Mouse (Mus musculus): ENCODE data around the gene Tbca. TPM values are rescaled to one million over a fixed set of nuclear protein-coding genes. Genes with fewer than 3 reads are reported as not detected.

Gene Tbca
- total and polyA plus RNA-seq, 2 experiments from 2014 or later, result 348 to 375 TPM

DNA sequence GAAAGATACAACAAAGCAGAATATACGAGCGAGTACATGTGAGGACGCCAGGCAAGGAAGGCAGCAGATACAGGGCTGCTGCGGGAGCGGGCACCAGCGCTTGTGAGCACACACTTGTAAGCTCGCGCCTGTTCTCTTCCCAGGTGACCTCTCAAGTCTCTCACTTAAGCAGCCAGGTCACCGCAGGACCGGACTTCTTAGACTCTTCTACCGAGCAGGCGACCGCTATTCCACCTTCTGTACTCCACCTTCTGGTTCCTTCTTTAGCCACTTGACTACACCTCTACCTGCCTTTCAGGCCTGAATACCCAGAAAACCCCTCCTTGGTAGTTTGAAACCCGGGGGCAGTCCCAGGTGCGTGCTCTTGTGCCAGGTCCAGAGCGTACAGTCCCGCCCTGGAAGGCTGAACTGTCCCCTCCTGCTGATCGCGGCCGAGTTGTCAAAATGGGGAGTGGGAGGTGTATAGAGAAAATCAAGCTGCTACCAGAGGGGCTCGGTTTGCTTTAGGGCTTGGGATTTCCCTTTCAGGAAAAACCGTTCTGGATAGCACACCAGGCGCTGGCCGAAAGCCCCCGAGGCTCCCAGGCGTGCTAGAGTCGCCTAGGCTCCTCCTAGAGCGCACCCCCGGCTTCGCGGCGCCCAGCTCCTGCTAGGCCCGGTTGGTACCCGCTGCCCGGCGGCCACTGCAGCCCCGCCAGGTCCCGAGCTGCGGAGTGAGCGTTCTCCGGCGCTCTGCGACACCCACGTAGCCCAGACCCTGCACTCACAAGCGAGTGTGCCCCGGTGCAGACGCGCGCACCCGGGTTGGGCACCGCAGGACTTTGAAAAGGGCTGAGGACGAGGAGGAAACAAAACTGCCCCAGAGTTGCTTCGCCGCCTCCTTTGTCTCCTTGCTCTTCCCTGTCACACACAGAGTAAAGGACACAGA lies 84.7 kb downstream of the Tbca start:
- TF ChIP-seq CTCF (IDR thresholded peaks at IDR 0.05; ENCODE audit: low read depth), result no peak
- Histone ChIP-seq H3K27ac (ENCODE audit: low read depth, low read length) (no peak overlapping the region), H3K4me3 (ENCODE audit: low read depth, low read length) (no peak overlapping the region), H3K36me3 (ENCODE audit: insufficient read depth) (no peaks in the 10 kb centered on the region), H3K27me3 (ENCODE audit: insufficient read depth, low read length) (peaks cover 76% of the 10 kb centered on the region), H3K9me3 (ENCODE audit: low read length) (no peaks in the 10 kb centered on the region), H3K4me1 (ENCODE audit: insufficient read depth) (peaks cover 5% of the 10 kb centered on the region; the same call in 1 of the 2 replicates), H3K9ac (no peak overlapping the region), H3K4me2 (ENCODE audit: low read depth) (no peak overlapping the region)
- under 1% methylated on average over 54 of the region's 54 CpGs for WGBS
- ATAC-seq (0 out of 2 replicates have a peak, but pooled peaks have one; percentile 12), DNase-seq (peak; percentile 36)

GRCm38 (mm10) chr13:94874039-94874425 lies 85.3 kb downstream of the Tbca start:
- Histone ChIP-seq H3K9ac (no peak overlapping the region), H3K36me3 (ENCODE audit: insufficient read depth) (no peaks in the 10 kb centered on the region), H3K9me3 (ENCODE audit: low read length) (no peaks in the 10 kb centered on the region), H3K27ac (ENCODE audit: low read depth, low read length) (no peak overlapping the region), H3K4me3 (ENCODE audit: low read depth, low read length) (no peak overlapping the region), H3K27me3 (ENCODE audit: insufficient read depth, low read length) (peaks cover 70% of the 10 kb centered on the region), H3K4me2 (ENCODE audit: low read depth) (no peak overlapping the region), H3K4me1 (ENCODE audit: insufficient read depth) (no peaks in the 10 kb centered on the region)
- 2% methylated on average over 8 of the region's 8 CpGs for WGBS
- DNase-seq, result peak; percentile 65
- no peak for ATAC-seq
- no peak for TF ChIP-seq CTCF (IDR thresholded peaks at IDR 0.05; ENCODE audit: low read depth)

- ATAC-seq (no peak; the same call in 1 of the 2 replicates), DNase-seq (peak; percentile 37)
- Histone ChIP-seq H3K9ac (no peak overlapping the region), H3K27me3 (ENCODE audit: insufficient read depth, low read length) (peaks cover 67% of the 10 kb centered on the region), H3K27ac (ENCODE audit: low read depth, low read length) (no peak overlapping the region), H3K4me3 (ENCODE audit: low read depth, low read length) (no peak overlapping the region), H3K4me2 (ENCODE audit: low read depth) (no peak overlapping the region), H3K4me1 (ENCODE audit: insufficient read depth) (no peaks in the 10 kb centered on the region), H3K9me3 (ENCODE audit: low read length) (no peaks in the 10 kb centered on the region), H3K36me3 (ENCODE audit: insufficient read depth) (no peaks in the 10 kb centered on the region)
- WGBS, result 2% methylated on average over 23 of the region's 23 CpGs
- no peak for TF ChIP-seq CTCF (IDR thresholded peaks at IDR 0.05; ENCODE audit: low read depth)
These were observed 86.1 kb downstream of the Tbca start for GRCm38 (mm10) chr13:94874656-94875395.

GRCm38 (mm10) chr13:94875396-94875880 lies 86.7 kb downstream of the Tbca start, which contains the start of gene Otp:
Gene Otp (plus strand): TSS chr13:94875602.
- H3K4me3 ChIP-seq (ENCODE audit: low read depth, low read length), result no peak within 1 kb of the TSS
- no peak within 1 kb of the TSS for H3K4me2 ChIP-seq (ENCODE audit: low read depth)
- no peak for TF ChIP-seq CTCF (IDR thresholded peaks at IDR 0.05; ENCODE audit: low read depth)
- no peak within 1 kb of the TSS for H3K9ac ChIP-seq
- no peak for ATAC-seq
- peak; percentile 32 for DNase-seq
- H3K27ac ChIP-seq (ENCODE audit: low read depth, low read length), result no peak within 1 kb of the TSS
- peaks cover 67% of the 10 kb centered on the region for H3K27me3 ChIP-seq (ENCODE audit: insufficient read depth, low read length)
- H3K9me3 ChIP-seq (ENCODE audit: low read length), result no peaks in the 10 kb centered on the region
- WGBS, result 1% methylated on average over 26 of the region's 30 CpGs
- H3K4me1 ChIP-seq (ENCODE audit: insufficient read depth), result no peaks in the 10 kb centered on the region
- H3K36me3 ChIP-seq (ENCODE audit: insufficient read depth), result no peaks in the 10 kb centered on the region

DNA sequence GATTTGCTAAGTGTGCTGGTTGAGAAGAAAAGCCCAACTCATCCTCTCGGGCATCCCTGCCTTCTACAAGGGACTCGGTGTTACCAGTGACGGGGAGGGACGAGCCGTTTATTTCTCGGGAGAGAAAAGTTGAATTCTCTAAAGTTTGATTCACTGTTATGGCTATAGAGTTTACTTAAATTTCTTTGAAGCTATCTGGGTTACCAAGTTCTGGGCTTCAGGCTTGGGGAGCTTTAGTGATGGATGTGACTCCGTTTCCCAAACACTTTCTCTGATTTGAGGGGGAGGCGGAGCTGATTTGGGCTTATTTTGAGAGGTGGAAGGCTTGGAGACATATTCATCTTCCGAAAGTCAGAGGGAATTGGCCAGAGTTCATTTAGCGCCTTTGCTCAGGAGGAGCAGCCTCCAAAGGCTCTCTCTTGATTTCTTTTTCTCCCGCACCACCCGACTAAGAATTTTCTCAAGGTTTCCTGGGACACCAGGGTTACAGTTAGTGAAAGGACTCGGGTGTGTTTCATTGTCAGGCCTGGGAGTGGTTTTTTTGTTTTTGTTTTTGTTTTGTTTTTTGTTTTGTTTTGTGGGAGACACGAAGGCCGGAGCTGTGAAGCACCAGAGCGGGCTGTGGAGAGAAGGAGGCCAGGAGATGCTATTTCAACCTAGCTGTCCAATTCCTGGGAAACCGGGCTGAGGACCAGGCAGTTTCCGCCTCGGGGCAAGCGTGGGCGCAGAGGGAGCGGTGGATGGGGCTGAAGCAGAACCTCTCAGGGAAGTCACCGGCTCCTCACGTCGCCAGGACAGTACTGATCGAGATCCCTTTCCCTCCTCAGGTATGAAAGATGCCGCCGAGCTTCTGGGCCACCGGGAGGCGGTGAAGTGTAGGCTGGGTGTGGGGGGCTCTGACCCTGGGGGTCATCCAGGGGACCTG lies 87.8 kb downstream of the Tbca start:
- Histone ChIP-seq H3K27me3 (ENCODE audit: insufficient read depth, low read length) (peaks cover 69% of the 10 kb centered on the region), H3K9me3 (ENCODE audit: low read length) (no peaks in the 10 kb centered on the region), H3K27ac (ENCODE audit: low read depth, low read length) (no peak overlapping the region), H3K4me2 (ENCODE audit: low read depth) (no peak overlapping the region), H3K9ac (no peak overlapping the region), H3K4me1 (ENCODE audit: insufficient read depth) (no peaks in the 10 kb centered on the region), H3K36me3 (ENCODE audit: insufficient read depth) (no peaks in the 10 kb centered on the region), H3K4me3 (ENCODE audit: low read depth, low read length) (no peak overlapping the region)
- 2% methylated on average over 30 of the region's 30 CpGs for WGBS
- ATAC-seq (0 out of 2 replicates have a peak, but pooled peaks have one; percentile 4), DNase-seq (peak; percentile 60)
- no peak for TF ChIP-seq CTCF (IDR thresholded peaks at IDR 0.05; ENCODE audit: low read depth)

GRCm38 (mm10) chr13:94877211-94877590 lies 88.5 kb downstream of the Tbca start:
- no peak for DNase-seq
- WGBS, result 1% methylated on average over 27 of the region's 27 CpGs
- Histone ChIP-seq H3K4me1 (ENCODE audit: insufficient read depth) (no peaks in the 10 kb centered on the region), H3K27ac (ENCODE audit: low read depth, low read length) (no peak overlapping the region), H3K4me3 (ENCODE audit: low read depth, low read length) (no peak overlapping the region), H3K36me3 (ENCODE audit: insufficient read depth) (no peaks in the 10 kb centered on the region), H3K27me3 (ENCODE audit: insufficient read depth, low read length) (peaks cover 70% of the 10 kb centered on the region), H3K9me3 (ENCODE audit: low read length) (no peaks in the 10 kb centered on the region), H3K4me2 (ENCODE audit: low read depth) (no peak overlapping the region), H3K9ac (no peak overlapping the region)
- 0 out of 2 replicates have a peak, but pooled peaks have one; percentile 16 for ATAC-seq
- TF ChIP-seq CTCF (IDR thresholded peaks at IDR 0.05; ENCODE audit: low read depth), result no peak
